Mouse (Mus musculus): ENCODE data around the gene Umad1.

DNA sequence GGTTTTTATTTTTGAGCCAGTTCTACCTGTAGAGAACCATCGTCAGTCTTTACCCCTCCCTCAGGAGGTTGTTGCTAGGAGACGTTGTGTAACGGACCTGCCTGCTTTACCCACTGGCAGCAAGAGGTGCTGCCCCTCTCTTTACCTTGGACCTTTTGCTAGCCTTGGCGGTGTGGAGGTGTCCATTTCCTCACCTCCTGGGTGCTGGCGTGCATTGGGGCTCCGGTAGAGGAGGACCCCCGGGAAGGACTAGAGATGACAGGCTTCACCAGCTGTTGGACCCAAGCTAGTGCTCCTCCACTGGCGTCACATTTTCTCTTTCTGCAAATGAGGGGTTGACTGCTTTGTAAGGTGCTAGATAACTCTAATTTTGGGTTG is 568 bp downstream of the Umad1 start:
- TF ChIP-seq GATA1 (IDR thresholded peaks at IDR 0.05; ENCODE audit: borderline replicate concordance, low read length): no peak
- no peak for TF ChIP-seq FLI1 (IDR thresholded peaks at IDR 0.05; ENCODE audit: low read length)
